Mouse (Mus musculus) neural tube, embryonic 11.5 days (tissue): ENCODE results near the gene Cep164. TPM values are rescaled to one million over a fixed set of nuclear protein-coding genes. Genes with fewer than 3 reads are reported as not detected.

Experiments
- ATAC-seq: fragments of 200-750 bp; cut with Nextera tagmentation; 2 replicates; pipeline ENCODE4 v1.8.0; 2017; ENCODE audit warnings: moderate number of reproducible peaks, mild to moderate bottlenecking, moderate TSS enrichment, moderate library complexity; ENCODE audit not compliant: insufficient read depth, low FRiP score, low TSS enrichment
- DNase-seq: peaks from one replicate; pipeline ENCODE4 v3.0.0-alpha.2; 2015; ENCODE audit warnings: low spot score
- H3K27ac ChIP-seq: fragments of 300-500 bp; sonication (generic); 2 replicates; pipeline ENCODE4 v1.5.1; 2014; ENCODE audit warnings: low read depth, mild to moderate bottlenecking, low read length
- H3K27me3 ChIP-seq: fragments of 300-500 bp; sonication (generic); 2 replicates; pipeline ENCODE4 v1.6.1; 2014; ENCODE audit warnings: mild to moderate bottlenecking, low read length, mixed read lengths; ENCODE audit not compliant: control insufficient read depth, insufficient read depth
- H3K36me3 ChIP-seq: fragments of 300-500 bp; sonication (generic); 2 replicates; pipeline ENCODE4 v1.6.1; 2014; ENCODE audit warnings: mild to moderate bottlenecking, low read length, moderate library complexity, mixed read lengths; ENCODE audit not compliant: control insufficient read depth, insufficient read depth
- H3K4me1 ChIP-seq: fragments of 300-500 bp; sonication (generic); 2 replicates; pipeline ENCODE4 v1.6.1; 2014; ENCODE audit warnings: low read length, mixed read lengths; ENCODE audit not compliant: control insufficient read depth, insufficient read depth
- H3K4me2 ChIP-seq: fragments of 300-500 bp; sonication (generic); 2 replicates; pipeline ENCODE4 v1.6.1; 2014; ENCODE audit warnings: low read depth, mild to moderate bottlenecking, moderate library complexity
- H3K4me3 ChIP-seq: fragments of 300-500 bp; sonication (generic); 2 replicates; pipeline ENCODE4 v1.5.1; 2014; ENCODE audit warnings: low read depth, low read length
- H3K9ac ChIP-seq: fragments of 300-500 bp; sonication (generic); 2 replicates; pipeline ENCODE4 v1.6.1; 2014; ENCODE audit warnings: mild to moderate bottlenecking, low read length
- H3K9me3 ChIP-seq: fragments of 300-500 bp; sonication (generic); 2 replicates; pipeline ENCODE4 v1.6.1; 2016; ENCODE audit warnings: low read length; ENCODE audit not compliant: control insufficient read depth
- WGBS: fragments of 180-500 bp; shearing (Covaris S2); extraction: QIAGEN DNeasy Blood & Tissue Kit; methylation state at CpG from one replicate; pipeline ENCODE4 v1.1.7; 2014; 5-methylcytosine and 5-hydroxymethylcytosine counted together
- polyA plus RNA-seq: library from polyadenylated mRNA; unstranded; fragments of >200 nt; fragmentation: Nextera tagmentation; extraction: Ambion mirVana; gene quantifications from 2 replicates; pipeline ENCODE4 v1.2.1, GENCODE M21; 2014

Gene Cep164
- polyA plus RNA-seq, 1 experiment from 2014 or later, result 14.0 TPM

DNA sequence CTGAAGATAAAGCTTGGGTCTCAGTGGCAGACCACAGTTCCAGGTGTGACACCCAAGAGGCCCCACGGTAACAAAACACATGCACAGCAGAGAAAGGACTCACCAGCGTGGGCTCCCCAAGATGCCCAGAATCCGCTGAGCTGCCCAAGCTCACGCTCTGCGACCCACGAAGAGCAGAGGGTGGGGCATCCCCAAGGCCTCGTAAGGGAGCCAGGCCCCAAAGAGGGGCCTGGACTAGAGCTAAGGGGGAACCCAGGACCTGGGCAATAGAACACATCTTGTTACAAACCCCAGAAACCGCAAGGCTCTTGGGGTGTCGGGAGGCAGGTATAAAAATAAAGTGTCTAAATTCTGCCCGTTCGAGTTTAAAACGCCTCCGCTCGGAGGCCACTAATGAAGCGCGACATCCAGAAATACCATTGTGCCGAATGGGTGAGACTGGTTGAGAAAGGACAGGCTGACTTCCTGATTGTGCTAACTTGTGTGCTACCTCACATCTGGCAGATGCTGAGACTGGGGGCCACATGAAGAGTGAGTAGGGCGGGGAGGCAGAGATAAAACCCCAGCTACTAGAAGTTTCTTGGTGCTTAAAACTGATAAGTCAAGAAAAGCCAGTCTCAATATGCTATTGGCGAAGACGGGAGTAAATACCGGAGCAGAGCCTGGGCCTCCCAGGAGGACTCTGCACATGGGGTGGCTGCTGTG, 25.3 kb downstream of the Cep164 start:
- no peak for ATAC-seq
- Histone ChIP-seq H3K9ac (no peak overlapping the region), H3K4me1 (no peaks in the 10 kb centered on the region), H3K27ac (no peak overlapping the region), H3K4me3 (no peak overlapping the region), H3K9me3 (no peaks in the 10 kb centered on the region), H3K4me2 (no peak overlapping the region), H3K27me3 (no peaks in the 10 kb centered on the region), H3K36me3 (peaks cover 2% of the 10 kb centered on the region; the same call in 1 of the 2 replicates)
- no peak for DNase-seq
- WGBS, result 82% methylated on average over 21 of the region's 21 CpGs

GRCm38 (mm10) chr9:45799402-45799801, 29.1 kb downstream of the Cep164 start:
- Histone ChIP-seq H3K27me3 (no peaks in the 10 kb centered on the region), H3K9ac (no peak overlapping the region), H3K4me3 (no peak overlapping the region), H3K9me3 (no peaks in the 10 kb centered on the region), H3K4me2 (no peak overlapping the region), H3K4me1 (no peaks in the 10 kb centered on the region), H3K36me3 (0 out of 2 replicates have a peak, but pooled peaks cover 2% of the 10 kb centered on the region), H3K27ac (no peak overlapping the region)
- ATAC-seq (no peak), DNase-seq (no peak)
- WGBS, result 75% methylated on average over 8 of the region's 8 CpGs

DNA sequence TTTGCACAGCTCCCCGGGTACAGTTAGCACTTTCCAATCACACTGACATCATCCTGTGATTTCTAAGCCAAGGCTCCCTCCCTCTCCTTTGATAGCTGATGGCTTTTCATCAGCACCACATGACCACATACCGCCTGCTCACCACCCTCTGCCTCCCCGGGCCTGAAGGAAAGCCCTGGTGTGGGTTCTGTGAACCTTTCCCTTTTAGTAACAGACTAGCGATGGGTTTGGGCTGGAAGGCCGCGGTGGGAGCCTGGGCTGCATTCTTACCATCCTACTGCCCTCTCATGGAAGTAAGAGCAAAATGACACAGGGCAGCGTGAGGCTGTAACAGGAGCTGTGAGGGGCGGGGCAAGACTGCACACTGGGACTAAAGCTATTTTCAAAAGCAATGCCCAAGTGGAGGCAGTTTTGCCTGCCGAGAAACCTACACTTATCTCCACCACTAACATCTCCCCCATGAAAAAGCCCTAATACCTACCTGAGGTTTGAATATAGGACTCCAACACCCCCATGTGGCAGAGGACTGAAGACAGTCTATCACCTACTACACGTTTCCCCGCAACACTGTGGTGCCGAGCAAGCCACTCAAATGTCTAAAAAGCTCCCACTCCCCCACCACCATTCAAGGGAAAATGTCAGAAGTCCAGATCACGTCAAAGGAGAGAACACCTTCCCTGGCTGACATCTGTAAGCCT, 29.9 kb downstream of the Cep164 start:
- Histone ChIP-seq H3K27me3 (no peaks in the 10 kb centered on the region), H3K4me1 (no peaks in the 10 kb centered on the region), H3K4me2 (no peak overlapping the region), H3K27ac (no peak overlapping the region), H3K36me3 (0 out of 2 replicates have a peak, but pooled peaks cover 2% of the 10 kb centered on the region), H3K9me3 (no peaks in the 10 kb centered on the region), H3K4me3 (no peak overlapping the region), H3K9ac (no peak overlapping the region; the same call in 1 of the 2 replicates)
- DNase-seq (peak; percentile 67), ATAC-seq (no peak)
- 20% methylated on average over 13 of the region's 13 CpGs for WGBS

GRCm38 (mm10) chr9:45797271-45797670, 31.2 kb downstream of the Cep164 start:
- H3K4me3 ChIP-seq, result no peak overlapping the region
- ATAC-seq (no peak), DNase-seq (no peak)
- no peak overlapping the region for H3K9ac ChIP-seq
- no peaks in the 10 kb centered on the region for H3K4me1 ChIP-seq
- H3K36me3 ChIP-seq, result 0 out of 2 replicates have a peak, but pooled peaks cover 2% of the 10 kb centered on the region
- 83% methylated on average over 3 of the region's 3 CpGs for WGBS
- H3K4me2 ChIP-seq, result no peak overlapping the region
- no peak overlapping the region for H3K27ac ChIP-seq
- H3K27me3 ChIP-seq, result no peaks in the 10 kb centered on the region
- no peaks in the 10 kb centered on the region for H3K9me3 ChIP-seq

DNA sequence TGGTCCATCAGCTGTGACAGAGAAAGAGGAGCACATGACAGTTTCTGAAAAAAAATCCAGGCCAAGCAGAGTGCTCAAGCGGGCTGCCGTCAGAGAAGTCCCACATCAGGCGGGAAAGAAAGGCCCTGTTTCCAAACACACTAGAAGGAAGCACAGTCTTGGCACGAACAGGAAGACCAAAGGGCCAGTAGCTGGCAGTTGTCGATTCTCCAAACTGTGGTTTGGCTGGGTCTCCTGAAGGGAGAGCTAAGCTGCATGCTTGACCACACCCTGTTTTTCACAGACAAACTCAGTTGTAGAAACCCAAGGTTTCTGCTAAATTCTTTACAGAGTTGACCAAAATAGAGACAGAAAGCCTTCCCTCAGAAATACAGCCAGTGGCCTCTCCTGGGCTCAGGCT, 32.8 kb downstream of the Cep164 start:
- H3K4me1 ChIP-seq, result no peaks in the 10 kb centered on the region
- DNase-seq (no peak), ATAC-seq (no peak)
- no peak overlapping the region for H3K27ac ChIP-seq
- H3K4me3 ChIP-seq, result no peak overlapping the region
- no peak overlapping the region for H3K9ac ChIP-seq
- H3K4me2 ChIP-seq, result no peak overlapping the region
- H3K9me3 ChIP-seq, result no peaks in the 10 kb centered on the region
- H3K27me3 ChIP-seq, result no peaks in the 10 kb centered on the region
- peaks cover 3% of the 10 kb centered on the region; the same call in 1 of the 2 replicates for H3K36me3 ChIP-seq
- WGBS, result 91% methylated on average over 5 of the region's 5 CpGs

GRCm38 (mm10) chr9:45793697-45794096, 34.8 kb downstream of the Cep164 start:
- WGBS, result 76% methylated on average over 6 of the region's 6 CpGs
- no peak for DNase-seq
- no peak overlapping the region for H3K4me2 ChIP-seq
- no peak overlapping the region for H3K9ac ChIP-seq
- H3K27me3 ChIP-seq, result no peaks in the 10 kb centered on the region
- H3K9me3 ChIP-seq, result no peaks in the 10 kb centered on the region
- ATAC-seq, result no peak
- H3K4me3 ChIP-seq, result no peak overlapping the region
- H3K4me1 ChIP-seq, result no peaks in the 10 kb centered on the region
- peaks cover 3% of the 10 kb centered on the region; the same call in 1 of the 2 replicates for H3K36me3 ChIP-seq
- H3K27ac ChIP-seq, result no peak overlapping the region

- WGBS, result 89% methylated on average over 1 of the region's 1 CpGs
- ATAC-seq, result no peak
- H3K27ac ChIP-seq, result no peak overlapping the region
These were observed 36.3 kb downstream of the Cep164 start for GRCm38 (mm10) chr9:45792235-45792634.

DNA sequence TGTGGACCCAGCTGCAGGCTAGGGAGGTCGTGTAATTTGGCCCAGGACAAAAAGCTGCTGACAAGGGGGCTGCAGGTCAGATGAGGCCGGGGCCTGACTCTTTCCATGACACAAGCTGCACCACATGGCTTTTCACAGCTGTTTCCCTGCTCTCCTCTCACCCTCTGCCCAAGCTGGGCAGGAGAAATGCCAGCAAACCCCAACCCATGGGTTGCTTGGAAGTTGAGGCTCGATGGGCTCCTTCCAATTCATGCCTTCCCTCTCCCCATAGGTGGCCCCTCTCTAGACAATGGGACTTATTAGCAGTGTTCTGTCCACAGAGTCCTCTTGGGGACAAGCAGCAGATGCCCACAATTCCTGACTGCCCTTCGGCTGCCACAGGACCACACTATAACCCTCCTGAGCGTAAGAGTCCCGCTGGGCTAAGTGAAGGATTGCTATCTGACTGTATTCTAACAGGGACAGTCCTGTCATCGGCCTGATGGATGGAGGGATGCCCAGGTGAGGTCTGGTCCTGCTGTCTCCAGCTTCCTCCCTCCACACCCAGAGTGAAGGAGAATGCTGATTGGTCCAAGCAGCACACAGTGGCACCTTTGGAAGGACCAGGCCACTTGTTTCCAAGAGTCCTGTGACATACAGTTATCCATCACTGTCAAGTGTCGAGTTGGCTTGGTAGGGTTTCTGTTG, 36.9 kb downstream of the Cep164 start:
- Histone ChIP-seq H3K9ac (no peak overlapping the region), H3K27ac (no peak overlapping the region), H3K4me3 (no peak overlapping the region), H3K4me2 (no peak overlapping the region), H3K4me1 (no peaks in the 10 kb centered on the region), H3K9me3 (no peaks in the 10 kb centered on the region), H3K36me3 (peaks cover 3% of the 10 kb centered on the region; the same call in 1 of the 2 replicates), H3K27me3 (no peaks in the 10 kb centered on the region)
- 81% methylated on average over 8 of the region's 8 CpGs for WGBS
- DNase-seq (no peak), ATAC-seq (no peak)

More at GRCm38 (mm10) chr9:45792235-45792634, 36.3 kb downstream of the Cep164 start:
- Histone ChIP-seq H3K9ac (no peak overlapping the region), H3K9me3 (no peaks in the 10 kb centered on the region), H3K4me2 (no peak overlapping the region), H3K4me1 (no peaks in the 10 kb centered on the region), H3K36me3 (peaks cover 3% of the 10 kb centered on the region; the same call in 1 of the 2 replicates), H3K27me3 (no peaks in the 10 kb centered on the region), H3K4me3 (no peak overlapping the region)
- no peak for DNase-seq
